Mouse (Mus musculus) megakaryocyte-erythroid progenitor cell, adult 5-6 weeks (primary cell): ENCODE measurements around the gene Fcf1. TPM values are rescaled to one million over a fixed set of nuclear protein-coding genes. Genes with fewer than 3 reads are reported as not detected.

Experiments used
- total RNA-seq, 2 experiments: library from RNA; stranded (forward) in 1 of 2; stranded (reverse) in 1 of 2; fragments of 200-1000, 215-1000 nt in 1 of 2; fragments of >200 nt in 1 of 2; fragmentation: Nextera tagmentation in 1 of 2; gene quantifications; 2 replicates each; pipeline ENCODE4 v1.2.3; 2014 to 2017

Fcf1 gene
- total RNA-seq, 2 experiments from 2014 or later, result 147 to 237 TPM

Other genes starting within 250 kb of the Fcf1 start
- gene Npc2, start 197.7 kb upstream of the Fcf1 start, total RNA-seq (2014; fragmentation: Nextera tagmentation), result 50.9 and 53.2 TPM in 2 replicates
- 34.6 and 41.4 TPM in 2 replicates for gene Npc2, start 197.7 kb upstream of the Fcf1 start, total RNA-seq (2017)
- 178 and 198 TPM in 2 replicates for gene Isca2, start 197.6 kb upstream of the Fcf1 start, total RNA-seq (2014; fragmentation: Nextera tagmentation)
- gene Isca2, start 197.6 kb upstream of the Fcf1 start, total RNA-seq (2017), result 66.4 and 79.4 TPM in 2 replicates
- gene Ltbp2, start 94.4 kb upstream of the Fcf1 start, total RNA-seq (2014; fragmentation: Nextera tagmentation), result not detected in 2 replicates
- gene Ltbp2, start 94.4 kb upstream of the Fcf1 start, total RNA-seq (2017), result not detected in 2 replicates
- gene Arel1, start within 50 bp of the Fcf1 start, total RNA-seq (2014; fragmentation: Nextera tagmentation), result 39.2 and 51.6 TPM in 2 replicates
- gene Arel1, start within 50 bp of the Fcf1 start, total RNA-seq (2017), result 38.8 and 48.6 TPM in 2 replicates
- gene Ylpm1, start 25.4 kb downstream of the Fcf1 start, total RNA-seq (2014; fragmentation: Nextera tagmentation), result 97.2 and 106 TPM in 2 replicates
- gene Ylpm1, start 25.4 kb downstream of the Fcf1 start, total RNA-seq (2017), result 35.0 and 77.3 TPM in 2 replicates
- 2.5 and 11.8 TPM in 2 replicates for gene Prox2, start 139.9 kb downstream of the Fcf1 start, total RNA-seq (2014; fragmentation: Nextera tagmentation)
- 4.3 and 8.3 TPM in 2 replicates for gene Prox2, start 139.9 kb downstream of the Fcf1 start, total RNA-seq (2017)
- 216 and 227 TPM in 2 replicates for gene Dlst, start 139.9 kb downstream of the Fcf1 start, total RNA-seq (2014; fragmentation: Nextera tagmentation)
- gene Dlst, start 139.9 kb downstream of the Fcf1 start, total RNA-seq (2017), result 230 and 281 TPM in 2 replicates
- 0.35 TPM in 1 of 2 replicates, not detected in the other for gene Rps6kl1, start 180.4 kb downstream of the Fcf1 start, total RNA-seq (2014; fragmentation: Nextera tagmentation)
- gene Rps6kl1, start 180.4 kb downstream of the Fcf1 start, total RNA-seq (2017), result not detected in 2 replicates
- not detected in 2 replicates for gene Pgf, start 206.9 kb downstream of the Fcf1 start, total RNA-seq (2014; fragmentation: Nextera tagmentation)
- gene Pgf, start 206.9 kb downstream of the Fcf1 start, total RNA-seq (2017), result not detected in 2 replicates
- gene Eif2b2, start 248.6 kb downstream of the Fcf1 start, total RNA-seq (2014; fragmentation: Nextera tagmentation), result 95.6 and 101 TPM in 2 replicates
- 64.2 and 72.2 TPM in 2 replicates for gene Eif2b2, start 248.6 kb downstream of the Fcf1 start, total RNA-seq (2017)